Mouse (Mus musculus) ES-E14 (cell line): ENCODE data around the gene Mydgf.

Source experiments
- CHD2 ChIP-seq: IDR thresholded peaks from 2 replicates; pipeline ENCODE4 v1.6.1; 2014; ENCODE audit warnings: mild to moderate bottlenecking, low read depth, low read length, inconsistent platforms
- HCFC1 ChIP-seq: IDR thresholded peaks from 2 replicates; pipeline ENCODE4 v1.6.1; 2012; ENCODE audit warnings: low read length, inconsistent platforms, borderline replicate concordance; ENCODE audit not compliant: insufficient read depth
- MAFK ChIP-seq: IDR thresholded peaks from 2 replicates; pipeline ENCODE4 v1.6.1; 2014; ENCODE audit warnings: mild to moderate bottlenecking, low read depth, low read length, inconsistent platforms; ENCODE audit not compliant: insufficient read depth
- ZNF384 ChIP-seq: IDR thresholded peaks from 2 replicates; pipeline ENCODE4 v1.6.1; 2012; ENCODE audit warnings: low read depth, low read length, inconsistent platforms

DNA sequence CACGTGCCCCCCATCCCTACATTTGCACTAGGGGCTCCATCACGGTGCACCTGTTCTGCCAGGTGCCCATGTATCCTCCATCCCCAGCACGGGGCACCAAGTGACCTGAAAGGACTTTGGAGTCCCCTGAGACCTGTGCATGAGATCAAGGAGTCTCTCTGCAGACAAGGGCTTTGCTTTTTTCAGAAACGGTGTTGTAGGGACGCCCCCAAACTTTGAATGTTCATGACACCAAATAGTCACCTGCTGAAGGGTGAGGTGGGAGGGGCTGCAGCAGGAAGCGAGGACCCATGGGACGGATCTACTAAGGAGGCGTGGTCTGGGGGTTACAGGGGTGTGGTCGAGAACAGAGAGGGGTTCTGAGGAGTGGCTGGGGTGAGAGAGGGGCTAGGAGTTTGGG lies 35.4 kb downstream of the Mydgf start:
- TF ChIP-seq HCFC1 (no peak), MAFK (no peak), ZNF384 (no peak), CHD2 (no peak)
